Mouse (Mus musculus) neural tube, embryonic 10.5 days (tissue): Measurements from ENCODE around the gene Rpl37.

Experiments used
- DNase-seq: peaks from one replicate; pipeline ENCODE4 v3.0.0-alpha.2; 2017; ENCODE audit warnings: low spot score; ENCODE audit errors: extremely low spot score

Rpl37 gene

GRCm38 (mm10) chr15:5116270-5117030 is at the start of gene Rpl37:
Gene Rpl37 (plus strand): TSS chr15:5116645.
- DNase-seq = peak; percentile 99

GRCm38 (mm10) chr15:5068801-5069518 is 47.5 kb upstream of the Rpl37 start:
- no peak for DNase-seq

GRCm38 (mm10) chr15:5081235-5081634 is 35.2 kb upstream of the Rpl37 start:
- no peak for DNase-seq

- DNase-seq = no peak
These were observed 30.3 kb upstream of the Rpl37 start for GRCm38 (mm10) chr15:5086162-5086561.

GRCm38 (mm10) chr15:5088850-5089608 is 27.4 kb upstream of the Rpl37 start:
- DNase-seq = no peak

- DNase-seq = no peak
These were observed 26.3 kb upstream of the Rpl37 start for GRCm38 (mm10) chr15:5090131-5090530.

- DNase-seq = no peak
These were observed 20.7 kb upstream of the Rpl37 start for GRCm38 (mm10) chr15:5095534-5096301.

GRCm38 (mm10) chr15:5097376-5097775 is 19.1 kb upstream of the Rpl37 start:
- no peak for DNase-seq

- DNase-seq = no peak
These were observed 14.1 kb upstream of the Rpl37 start for GRCm38 (mm10) chr15:5102312-5102711.

GRCm38 (mm10) chr15:5105891-5106290 is 10.6 kb upstream of the Rpl37 start:
- no peak for DNase-seq

- no peak for DNase-seq
These were observed 10.2 kb upstream of the Rpl37 start for GRCm38 (mm10) chr15:5106293-5106692.

- no peak for DNase-seq
These were observed 8.5 kb upstream of the Rpl37 start, which contains the start of gene Card6 for GRCm38 (mm10) chr15:5107686-5108654. Gene Card6 (minus strand): TSS chr15:5108539.

- no peak for DNase-seq
These were observed 7.8 kb upstream of the Rpl37 start for GRCm38 (mm10) chr15:5108655-5109040.

- no peak for DNase-seq
These were observed 3.8 kb upstream of the Rpl37 start for GRCm38 (mm10) chr15:5112651-5113050.

- DNase-seq = no peak
These were observed 1.3 kb upstream of the Rpl37 start for GRCm38 (mm10) chr15:5115173-5115572.

- no peak for DNase-seq
These were observed 671 bp downstream of the Rpl37 start for GRCm38 (mm10) chr15:5117031-5117601.

GRCm38 (mm10) chr15:5118626-5119025 is 2.2 kb downstream of the Rpl37 start:
- DNase-seq = no peak

GRCm38 (mm10) chr15:5119192-5119591 is 2.7 kb downstream of the Rpl37 start:
- DNase-seq = no peak

GRCm38 (mm10) chr15:5119707-5120106 is 3.3 kb downstream of the Rpl37 start:
- no peak for DNase-seq
